Mouse (Mus musculus) ovary, postnatal 10 days (tissue): Measurements from ENCODE around the gene Olfr985.

ENCODE experiments used
- DNase-seq: peaks from one replicate; pipeline ENCODE4 v3.0.0; 2022; ENCODE audit warnings: low spot score

Olfr985 gene

GRCm38 (mm10) chr9:40130084-40130483 lies at the start of gene Olfr985:
Gene Olfr985, minus strand, starts transcription at chr9:40130184.
- no peak for DNase-seq

DNA sequence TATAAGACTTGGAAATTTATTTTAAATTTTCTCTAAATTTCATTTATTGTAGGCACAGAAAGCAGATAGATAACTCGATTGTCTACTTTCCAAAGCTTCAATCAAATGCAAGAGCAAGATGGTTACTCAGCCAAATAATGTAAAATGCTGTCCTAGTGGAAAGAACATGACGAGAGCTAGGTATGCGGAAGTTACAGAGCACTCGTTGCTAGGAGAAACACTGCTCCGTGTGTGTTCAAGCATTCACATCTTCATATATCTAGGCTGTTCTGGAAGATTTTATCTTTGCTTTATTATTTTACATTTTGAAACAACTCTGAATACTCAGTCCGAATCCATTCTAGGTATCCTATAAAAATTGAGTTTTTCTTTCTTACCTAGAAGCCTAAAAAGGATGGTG lies 47.0 kb upstream of the Olfr985 start:
- DNase-seq, result no peak

DNA sequence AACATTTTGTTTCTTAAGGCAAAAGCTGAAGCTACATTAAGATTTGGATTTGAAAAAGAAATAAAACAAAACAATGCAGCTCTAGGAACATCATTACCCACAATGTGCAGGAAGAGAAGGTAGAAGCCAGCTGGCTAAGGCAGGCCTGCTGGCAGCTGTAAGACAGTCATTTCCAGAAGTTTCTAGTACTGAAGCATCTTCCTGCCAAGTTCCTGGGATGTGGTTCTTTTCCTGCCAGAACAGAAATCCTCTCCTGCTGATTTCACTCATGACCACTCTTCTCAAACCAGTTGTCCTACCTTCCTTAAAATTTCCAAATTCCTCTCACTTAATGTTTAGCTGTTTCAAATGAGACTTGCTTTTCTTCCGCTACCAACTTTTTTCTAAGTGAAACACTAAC lies 36.5 kb upstream of the Olfr985 start:
- no peak for DNase-seq

GRCm38 (mm10) chr9:40155118-40155644 lies 25.2 kb upstream of the Olfr985 start:
- no peak for DNase-seq

DNA sequence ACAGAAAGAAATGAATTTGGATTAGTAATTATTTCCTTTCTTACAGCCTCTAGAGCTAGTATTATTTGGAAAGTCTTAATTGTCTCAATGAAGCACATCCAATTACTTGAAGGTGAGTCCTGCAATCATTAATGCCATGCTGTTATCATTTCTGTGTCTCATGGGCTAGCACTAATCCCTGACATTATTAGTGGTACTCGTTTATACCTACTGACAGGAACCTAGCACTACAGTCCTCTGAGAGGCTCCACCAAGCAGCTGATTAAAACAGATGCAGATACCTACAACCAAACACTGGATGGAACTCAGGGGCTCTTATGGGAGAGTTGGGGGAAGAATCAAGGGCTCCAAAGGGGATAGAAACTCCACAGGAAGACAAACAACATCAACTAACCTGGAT lies 11.6 kb upstream of the Olfr985 start:
- no peak for DNase-seq

DNA sequence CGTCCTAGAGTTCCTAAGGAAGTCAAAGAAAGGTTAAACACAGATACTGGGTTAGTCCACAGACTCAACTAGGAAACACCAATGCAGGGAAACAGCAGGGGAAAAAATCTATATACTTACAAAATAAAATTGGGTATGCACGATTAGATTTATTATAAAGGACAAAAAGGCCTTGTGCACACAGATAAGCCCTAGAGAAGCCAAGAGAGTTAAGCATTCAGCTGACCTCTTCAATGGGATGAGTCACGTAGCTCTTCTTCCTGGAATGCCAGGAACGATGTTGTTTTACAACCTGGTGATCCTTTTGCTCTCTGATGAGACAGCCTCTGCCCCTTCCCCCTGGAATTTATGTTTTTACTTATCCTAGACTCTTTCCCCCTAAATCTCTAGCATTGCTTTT lies 9.5 kb upstream of the Olfr985 start:
- no peak for DNase-seq

- DNase-seq, result no peak
Observed at GRCm38 (mm10) chr9:40136987-40137688, 7.2 kb upstream of the Olfr985 start.

- no peak for DNase-seq
Observed at GRCm38 (mm10) chr9:40130556-40130955, 572 bp upstream of the Olfr985 start.

GRCm38 (mm10) chr9:40117287-40117659 lies 12.7 kb downstream of the Olfr985 start:
- DNase-seq, result no peak

- no peak for DNase-seq
Observed at GRCm38 (mm10) chr9:40116645-40117286, 13.2 kb downstream of the Olfr985 start.

DNA sequence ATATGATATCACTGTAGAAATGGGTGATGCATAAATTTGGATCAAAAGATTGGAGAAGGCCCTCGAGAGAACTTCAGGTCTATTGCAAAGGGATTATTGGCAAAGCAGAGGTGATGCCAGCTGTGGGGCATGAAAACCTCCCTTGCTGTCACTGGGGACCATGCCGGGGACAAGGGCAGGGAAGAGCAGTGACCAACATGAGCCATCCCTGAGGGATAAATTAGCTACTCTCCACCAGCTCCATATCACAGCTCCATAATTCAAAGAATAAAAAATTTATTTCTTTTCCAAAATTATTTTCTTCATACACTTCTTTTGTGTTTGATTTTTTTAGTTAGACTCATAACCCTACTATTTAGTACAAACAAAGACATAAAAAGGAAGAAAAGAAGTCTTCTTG lies 15.9 kb downstream of the Olfr985 start, which contains the start of gene Olfr984:
Gene Olfr984 (minus strand): TSS at position 101 of the 400 bp plus-strand sequence.
- DNase-seq, result no peak

GRCm38 (mm10) chr9:40094769-40095168 lies 35.2 kb downstream of the Olfr985 start:
- no peak for DNase-seq

GRCm38 (mm10) chr9:40093495-40093894 lies 36.5 kb downstream of the Olfr985 start, which contains the start of gene Olfr983:
Gene Olfr983, minus strand, starts transcription at chr9:40093595.
- no peak for DNase-seq
